Mouse (Mus musculus): ENCODE data around the gene Adam26a. TPM values are rescaled to one million over a fixed set of nuclear protein-coding genes. Genes with fewer than 3 reads are reported as not detected.
"Not testable (repeated sequence)": the region's sequence is repeated elsewhere in the genome, so short reads cannot be mapped to it uniquely, and the experiment has no call there.

Gene Adam26a
- polyA plus RNA-seq (2012; rRNA removed), result not detected in 2 replicates

DNA sequence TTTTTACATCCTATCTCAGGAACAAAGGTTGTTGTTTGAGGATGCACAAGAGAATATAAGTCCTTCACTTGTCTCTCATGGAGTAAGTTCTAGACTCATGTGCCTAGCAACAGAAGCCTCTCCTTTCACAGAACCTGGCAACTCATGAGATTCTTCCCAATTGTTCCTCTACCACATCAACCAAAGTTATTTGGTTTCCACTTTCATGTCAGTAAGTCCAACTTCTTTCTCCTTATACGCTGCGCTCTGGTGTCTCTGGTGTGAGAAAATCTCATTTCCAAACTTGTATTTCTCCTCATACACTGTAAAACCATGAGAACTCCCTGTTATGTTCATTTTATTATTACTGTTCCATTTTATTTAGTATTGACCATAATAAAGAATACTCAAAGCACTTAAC lies at the start of gene Adam26a:
Gene Adam26a (minus strand): TSS at position 101 of the 400 bp plus-strand sequence.
- H3K36me3 ChIP-seq (ENCODE audit: control insufficient read depth, insufficient read depth, low read length); H3K27me3 ChIP-seq (ENCODE audit: control insufficient read depth, insufficient read depth, low read length); H3K27ac ChIP-seq (ENCODE audit: insufficient read depth, low read depth, low read length); H3K4me1 ChIP-seq (ENCODE audit: control insufficient read depth, insufficient read depth, insufficient read length, low read length); H3K4me3 ChIP-seq (ENCODE audit: low read depth, low read length): not testable (repeated sequence)
- 90% methylated on average over 2 of the region's 2 CpGs for WGBS

DNA sequence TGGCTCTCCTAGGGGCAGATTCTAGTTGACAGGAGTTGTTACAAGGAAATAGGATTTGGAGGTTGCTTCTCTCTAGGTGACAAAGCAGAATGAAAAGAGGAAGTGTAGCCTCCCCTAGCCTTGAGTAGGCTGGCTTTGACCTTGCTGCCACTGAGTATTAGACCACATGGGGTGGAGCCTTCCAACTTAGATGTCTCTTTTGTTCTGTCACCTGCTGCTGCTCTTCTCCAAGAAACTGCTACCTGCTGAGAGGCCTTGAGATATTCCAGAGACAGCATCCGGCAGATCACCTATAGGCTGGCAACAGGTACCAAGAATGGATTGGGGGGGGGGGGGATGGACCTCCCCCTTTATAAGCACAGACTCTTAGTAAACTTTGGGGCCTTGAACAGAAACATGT lies 39.5 kb upstream of the Adam26a start:
- no peaks in the 10 kb centered on the region for H3K4me1 ChIP-seq (ENCODE audit: control insufficient read depth, insufficient read depth, insufficient read length, low read length)
- H3K27me3 ChIP-seq (ENCODE audit: control insufficient read depth, insufficient read depth, low read length), result no peaks in the 10 kb centered on the region
- H3K36me3 ChIP-seq (ENCODE audit: control insufficient read depth, insufficient read depth, low read length), result no peaks in the 10 kb centered on the region
- 92% methylated on average over 1 of the region's 1 CpGs for WGBS
- H3K27ac ChIP-seq (ENCODE audit: insufficient read depth, low read depth, low read length), result no peak overlapping the region
- no peak overlapping the region for H3K4me3 ChIP-seq (ENCODE audit: low read depth, low read length)
- TF ChIP-seq CTCF (IDR thresholded peaks at IDR 0.05; ENCODE audit: extremely low read depth, insufficient read length, insufficient replicate concordance, low read depth, low read length) (no peak), POLR2A (IDR thresholded peaks at IDR 0.05; ENCODE audit: low read depth, low read length) (no peak)

DNA sequence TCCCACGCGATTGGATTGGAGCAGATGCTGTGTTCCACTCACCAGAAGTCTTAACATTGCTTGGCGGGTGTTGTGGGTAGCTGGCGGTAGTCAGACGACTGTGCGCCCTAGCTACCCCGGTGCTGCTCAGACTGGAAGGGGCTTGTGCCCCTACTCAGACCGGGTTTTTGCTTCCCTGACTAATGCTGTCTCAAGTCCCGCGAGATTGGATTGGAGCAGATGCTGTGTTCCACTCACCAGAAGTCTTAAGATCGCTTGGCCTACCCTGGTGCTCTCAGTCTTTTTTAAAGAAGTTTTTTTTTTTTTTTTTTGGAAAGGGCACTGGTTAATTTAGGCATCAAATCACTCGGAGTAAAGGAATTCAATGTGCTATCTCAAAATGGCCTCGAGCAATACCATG lies 27.1 kb upstream of the Adam26a start:
- H3K36me3 ChIP-seq (ENCODE audit: control insufficient read depth, insufficient read depth, low read length); H3K27ac ChIP-seq (ENCODE audit: insufficient read depth, low read depth, low read length); H3K27me3 ChIP-seq (ENCODE audit: control insufficient read depth, insufficient read depth, low read length); H3K4me1 ChIP-seq (ENCODE audit: control insufficient read depth, insufficient read depth, insufficient read length, low read length); H3K4me3 ChIP-seq (ENCODE audit: low read depth, low read length): not testable (repeated sequence)
- 78% methylated on average over 13 of the region's 13 CpGs for WGBS

DNA sequence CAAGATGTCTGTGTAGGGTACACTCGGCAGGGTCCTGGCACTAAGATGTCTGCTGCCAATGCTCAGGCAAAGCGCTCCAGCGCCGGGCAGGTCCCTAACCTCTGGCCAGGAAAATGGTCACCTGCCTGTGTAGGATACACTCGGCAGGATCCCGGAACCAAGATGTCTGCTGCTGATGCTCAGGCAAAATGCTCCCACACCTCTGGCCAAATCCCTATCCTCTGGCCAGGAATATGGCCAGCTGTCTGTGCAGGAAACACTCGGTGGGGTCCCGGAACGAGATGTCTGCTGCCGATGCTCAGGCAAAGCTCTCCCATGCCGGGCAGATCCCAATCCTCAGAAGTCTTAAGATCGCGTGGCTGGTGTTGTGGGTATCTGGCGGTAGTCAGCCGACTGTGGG lies 26.7 kb upstream of the Adam26a start:
- not testable (repeated sequence) for H3K27me3 ChIP-seq (ENCODE audit: control insufficient read depth, insufficient read depth, low read length); H3K4me3 ChIP-seq (ENCODE audit: low read depth, low read length); H3K36me3 ChIP-seq (ENCODE audit: control insufficient read depth, insufficient read depth, low read length); H3K4me1 ChIP-seq (ENCODE audit: control insufficient read depth, insufficient read depth, insufficient read length, low read length); H3K27ac ChIP-seq (ENCODE audit: insufficient read depth, low read depth, low read length)
- WGBS, result 88% methylated on average over 15 of the region's 15 CpGs

DNA sequence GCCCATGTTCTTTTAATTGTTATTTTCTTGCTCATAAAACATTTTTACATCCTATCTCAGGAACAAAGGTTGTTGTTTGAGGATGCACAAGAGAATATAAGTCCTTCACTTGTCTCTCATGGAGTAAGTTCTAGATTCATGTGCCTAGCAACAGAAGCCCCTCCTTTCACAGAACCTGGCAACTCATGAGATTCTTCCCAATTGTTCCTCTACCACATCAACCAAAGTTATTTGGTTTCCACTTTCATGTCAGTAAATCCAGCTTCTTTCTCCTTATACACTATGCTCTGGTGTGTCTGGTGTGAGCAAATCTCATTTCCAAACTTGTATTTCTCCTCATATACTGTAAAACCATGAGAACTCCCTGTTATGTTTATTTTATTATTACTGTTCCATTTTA lies 48.5 kb downstream of the Adam26a start, which contains the start of gene Adam26b:
Gene Adam26b (minus strand): TSS at position 101 of the 400 bp plus-strand sequence.
- H3K27me3 ChIP-seq (ENCODE audit: control insufficient read depth, insufficient read depth, low read length); H3K36me3 ChIP-seq (ENCODE audit: control insufficient read depth, insufficient read depth, low read length); H3K4me1 ChIP-seq (ENCODE audit: control insufficient read depth, insufficient read depth, insufficient read length, low read length); H3K4me3 ChIP-seq (ENCODE audit: low read depth, low read length); H3K27ac ChIP-seq (ENCODE audit: insufficient read depth, low read depth, low read length): not testable (repeated sequence)

Other genes with a start within 250 kb of the Adam26a start
- gene Adam26b, start 48.6 kb downstream of the Adam26a start, polyA plus RNA-seq (2012; rRNA removed), result not detected in 2 replicates
- not detected in 2 replicates for gene Gm5346, start 50.6 kb upstream of the Adam26a start, polyA plus RNA-seq (2012; rRNA removed)
- not detected in 2 replicates for gene Adam34, start 133.3 kb upstream of the Adam26a start, polyA plus RNA-seq (2012; rRNA removed)